Mouse (Mus musculus): ENCODE data around the gene Wwtr1.

The Wwtr1 gene

DNA sequence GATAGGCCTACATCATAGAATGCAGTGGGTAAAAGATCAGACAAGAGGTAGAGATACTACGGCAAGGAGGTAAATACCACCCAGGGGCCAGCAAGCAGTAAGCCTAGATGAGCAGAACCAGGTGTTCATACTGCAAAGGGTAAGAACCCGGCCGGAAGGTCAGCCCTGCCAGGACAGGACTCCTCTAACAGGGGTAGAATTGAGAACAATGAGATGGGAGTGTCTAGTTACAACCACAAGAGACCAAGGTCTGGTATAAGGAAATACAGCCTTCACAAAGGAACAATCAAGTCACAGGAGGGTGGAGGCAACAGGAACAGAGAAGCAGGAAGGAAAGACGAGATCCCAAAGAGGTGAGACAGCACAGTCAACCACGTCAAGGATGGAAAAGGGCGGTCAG lies 16.9 kb downstream of the Wwtr1 start:
- DNase-seq (ENCODE audit: low spot score in 2 of 2) = no peak

DNA sequence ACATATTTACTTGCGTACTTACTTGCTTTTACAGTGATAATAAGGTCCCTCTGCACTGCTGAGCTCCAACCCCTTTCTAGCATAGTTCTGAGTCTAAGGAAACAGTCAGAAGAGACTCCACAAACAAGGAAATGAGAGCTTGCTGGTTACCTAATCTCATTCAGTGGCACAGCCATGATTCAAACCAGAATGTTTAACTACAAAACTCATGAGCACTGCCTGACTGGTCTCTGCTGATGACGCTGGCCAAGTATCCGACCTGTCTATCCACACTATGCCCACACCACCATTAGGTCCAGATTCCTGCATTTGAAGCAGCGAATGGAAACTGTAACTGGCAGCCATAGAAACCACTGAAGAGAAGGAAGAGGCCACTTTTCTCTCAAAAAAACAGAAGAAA lies 18.3 kb downstream of the Wwtr1 start:
- no peak for DNase-seq (ENCODE audit: low spot score in 2 of 2)

DNA sequence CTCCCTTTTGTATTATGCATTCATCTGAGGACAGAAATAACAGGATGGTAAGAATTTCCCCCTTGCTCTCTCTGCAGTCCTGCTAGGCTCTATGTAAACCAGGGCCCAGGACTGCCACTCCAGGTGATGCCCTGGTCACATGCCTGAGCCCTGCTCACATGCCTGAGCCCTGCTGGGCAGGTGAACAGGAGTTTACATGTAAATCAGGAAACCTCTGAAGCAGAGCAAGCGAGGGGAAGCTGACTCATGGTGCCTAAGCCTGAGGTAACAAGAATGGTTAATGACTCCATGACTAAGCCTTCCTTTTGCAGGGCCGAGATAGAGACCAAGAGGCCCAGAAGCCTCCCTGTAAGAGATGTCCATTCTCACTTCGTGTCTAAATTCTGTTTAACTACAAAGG lies 20.1 kb downstream of the Wwtr1 start:
- no peak for DNase-seq (ENCODE audit: low spot score in 2 of 2)

DNA sequence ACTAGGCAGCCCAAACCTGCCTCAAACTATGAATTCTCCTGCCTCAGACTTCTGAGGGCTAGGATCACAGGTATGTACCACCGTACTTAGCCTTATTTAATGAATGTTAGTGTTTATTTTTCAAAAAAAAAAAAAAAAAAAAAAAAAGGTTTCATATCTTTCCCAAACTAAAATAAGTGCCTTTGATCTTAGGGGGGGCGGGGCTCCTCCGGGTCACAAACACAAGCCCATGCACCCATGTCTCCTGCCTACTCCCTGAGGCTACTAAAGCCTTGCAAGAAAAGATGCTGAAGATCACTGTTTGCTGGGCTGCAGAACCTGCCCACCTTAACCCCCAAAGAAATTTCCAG lies 20.8 kb downstream of the Wwtr1 start:
- DNase-seq (ENCODE audit: low spot score in 2 of 2) = no peak

DNA sequence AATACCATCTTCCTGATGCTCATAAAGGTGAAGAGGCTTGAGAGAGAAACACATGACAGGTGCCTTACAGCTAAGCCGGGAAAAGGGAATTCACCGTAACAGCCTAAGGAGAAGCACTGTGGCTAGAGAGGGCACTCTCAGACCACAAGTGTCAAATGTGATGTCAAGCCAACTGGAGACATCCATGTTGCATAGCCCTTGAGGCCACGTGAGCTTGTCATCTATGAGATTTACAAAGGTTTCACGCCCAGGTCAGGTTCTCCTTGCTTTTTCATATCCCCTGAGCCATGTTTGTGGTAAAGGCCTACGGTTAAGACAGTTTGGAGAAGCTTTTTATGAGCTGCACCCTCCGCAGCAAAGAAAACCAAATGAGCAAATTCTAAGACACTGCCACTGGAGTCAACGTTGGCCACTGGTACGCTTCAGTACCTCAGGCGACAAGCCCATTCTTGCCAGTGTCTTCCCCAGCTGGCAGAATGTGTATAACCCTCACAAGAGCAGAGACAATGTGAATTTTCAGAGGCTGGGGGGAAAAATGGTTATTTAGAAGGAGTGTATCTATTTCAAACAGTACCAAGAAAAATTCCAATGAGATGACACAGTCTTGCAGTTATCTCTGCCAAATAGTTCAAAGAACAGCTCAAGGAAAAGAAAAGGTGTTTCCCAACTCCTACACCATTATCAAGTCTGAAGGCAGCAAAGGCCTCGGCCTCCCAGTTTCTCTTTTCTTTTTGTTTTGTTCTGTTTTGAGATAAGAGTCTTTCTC lies 21.4 kb downstream of the Wwtr1 start:
- no peak for DNase-seq (ENCODE audit: low spot score in 2 of 2)

DNA sequence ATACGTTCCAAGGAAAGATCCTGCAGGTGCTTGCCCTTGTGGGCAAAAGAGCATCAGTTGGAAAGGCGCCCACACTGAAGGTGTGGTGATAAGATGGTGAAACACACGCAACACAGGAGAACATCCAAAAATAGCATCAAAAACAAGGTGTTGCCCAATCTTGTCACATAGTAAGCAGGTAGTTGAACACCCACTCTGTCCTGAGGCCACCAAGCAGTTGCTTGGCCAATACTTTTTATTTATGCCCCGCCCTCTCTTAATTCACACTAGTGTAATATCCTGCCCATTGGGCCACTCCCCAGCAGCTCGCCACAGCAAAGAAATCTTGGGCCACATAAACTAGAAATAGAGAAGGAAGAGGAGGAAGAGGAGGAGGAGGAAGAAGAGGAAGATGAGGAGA lies 22.6 kb downstream of the Wwtr1 start:
- no peak for DNase-seq (ENCODE audit: low spot score in 2 of 2)

DNA sequence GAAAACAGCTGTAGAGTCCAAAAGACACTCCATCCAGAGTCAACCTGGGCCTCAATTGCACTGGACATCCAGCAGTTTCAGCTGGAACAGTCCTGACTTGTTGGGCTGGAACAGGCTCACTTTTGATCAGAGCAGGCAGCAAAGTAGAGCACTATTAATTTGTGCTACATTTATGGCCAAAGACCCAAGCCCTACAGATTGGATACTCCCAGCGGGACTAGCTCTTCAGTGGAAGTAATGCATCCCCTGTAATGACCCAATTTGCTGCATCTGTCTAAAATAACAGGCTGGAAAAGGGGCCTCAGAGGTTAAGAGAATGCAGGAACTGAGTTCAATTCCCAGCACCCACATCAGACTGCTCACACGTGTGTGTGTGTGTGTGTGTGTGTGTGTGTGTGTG lies 24.5 kb downstream of the Wwtr1 start:
- no peak for DNase-seq (ENCODE audit: low spot score in 2 of 2)

DNA sequence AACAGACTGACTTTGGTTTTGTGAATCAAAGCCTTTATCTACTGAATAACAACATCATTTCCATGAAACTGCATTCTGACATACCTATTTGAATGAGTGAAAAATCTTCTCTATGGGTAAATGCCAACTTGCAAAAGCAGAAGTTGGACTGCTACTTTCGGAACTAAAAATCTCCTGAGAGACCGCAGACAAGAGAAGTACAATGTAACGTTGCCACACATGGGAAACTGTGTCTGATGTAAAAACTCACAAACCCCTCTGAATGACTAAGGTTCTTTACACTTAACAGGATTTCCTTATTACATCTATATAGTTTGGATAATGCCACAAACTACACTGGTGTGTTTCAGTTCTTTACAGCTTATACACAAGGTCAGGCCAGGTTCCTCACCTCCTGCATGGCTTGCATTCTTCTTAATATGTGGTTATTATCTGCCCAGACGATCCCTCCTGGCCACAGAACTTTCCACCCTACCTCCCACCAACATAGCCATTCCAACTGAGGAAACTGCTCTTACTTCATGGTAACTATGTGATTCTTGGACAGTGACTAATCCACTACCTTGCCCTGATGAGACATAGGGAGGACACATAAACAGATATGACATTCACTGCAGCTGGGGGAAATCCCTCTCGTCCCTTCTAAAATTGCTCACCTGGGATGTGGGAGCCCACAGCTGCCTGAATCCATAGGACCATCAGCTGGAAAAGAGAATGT lies 25.1 kb downstream of the Wwtr1 start:
- DNase-seq (ENCODE audit: low spot score in 2 of 2) = no peak

DNA sequence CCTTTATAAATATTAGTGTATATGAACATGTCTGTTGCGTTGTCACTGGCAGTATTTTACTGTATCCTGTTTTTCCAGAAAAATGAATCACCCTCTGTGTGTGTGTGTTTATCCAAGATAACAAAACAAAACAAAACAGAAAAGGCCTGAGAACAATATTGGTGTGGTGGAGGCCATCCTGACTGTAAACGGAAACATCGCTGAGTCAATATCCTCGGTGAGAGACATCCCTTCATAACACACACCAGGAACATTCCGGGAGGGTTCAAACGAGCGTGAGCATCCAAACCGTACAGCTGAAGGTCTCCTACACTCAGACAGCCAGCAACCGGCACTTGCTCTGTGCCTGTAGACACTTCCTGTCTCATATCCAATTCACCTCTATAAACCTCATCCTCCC lies 31.6 kb downstream of the Wwtr1 start:
- DNase-seq (ENCODE audit: low spot score in 2 of 2) = no peak

DNA sequence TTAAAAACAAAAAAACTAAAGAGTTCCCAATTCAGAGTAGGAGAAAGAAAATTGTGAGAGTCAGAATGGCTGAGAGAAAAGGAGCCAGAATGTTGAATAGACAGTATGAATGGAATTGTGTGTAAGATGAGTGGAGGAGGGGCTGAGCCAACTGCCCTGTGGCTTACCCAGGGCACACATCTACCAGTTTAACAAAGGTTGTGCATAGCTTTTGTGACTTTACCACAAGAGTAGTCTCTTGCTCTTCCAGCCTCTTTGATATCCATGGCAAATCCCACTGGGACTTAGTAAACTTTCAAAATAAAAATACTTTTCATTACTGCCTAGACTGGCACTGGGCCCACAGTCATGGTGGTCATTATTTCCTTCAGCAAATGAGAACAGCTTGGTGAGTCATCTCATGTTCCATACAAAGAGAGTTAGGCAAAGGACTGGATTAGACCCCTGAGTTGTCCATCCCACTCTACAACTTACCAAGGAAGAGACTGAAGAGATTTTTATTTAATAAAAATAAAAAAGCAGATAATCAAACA lies 32.8 kb downstream of the Wwtr1 start:
- no peak for DNase-seq (ENCODE audit: low spot score in 2 of 2)

DNA sequence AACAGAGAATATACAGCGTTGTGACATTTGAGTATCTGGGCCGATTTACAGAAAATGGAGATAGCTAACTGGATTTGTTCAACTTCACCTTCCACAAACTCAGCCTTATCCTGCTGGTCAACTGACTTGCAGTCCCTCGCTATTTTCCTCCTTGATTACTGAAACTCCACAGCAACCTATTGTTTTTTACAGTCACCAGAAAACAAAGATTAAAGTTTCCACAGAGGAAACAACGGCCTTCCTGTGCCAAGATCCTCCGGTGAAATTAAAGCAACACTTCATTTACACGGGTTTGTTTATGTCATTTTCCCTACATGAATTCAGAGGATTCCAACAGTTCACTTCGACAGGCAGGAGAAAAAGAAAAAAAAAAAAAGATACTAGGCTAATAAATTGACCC lies 34.5 kb downstream of the Wwtr1 start:
- DNase-seq (ENCODE audit: low spot score in 2 of 2) = no peak

DNA sequence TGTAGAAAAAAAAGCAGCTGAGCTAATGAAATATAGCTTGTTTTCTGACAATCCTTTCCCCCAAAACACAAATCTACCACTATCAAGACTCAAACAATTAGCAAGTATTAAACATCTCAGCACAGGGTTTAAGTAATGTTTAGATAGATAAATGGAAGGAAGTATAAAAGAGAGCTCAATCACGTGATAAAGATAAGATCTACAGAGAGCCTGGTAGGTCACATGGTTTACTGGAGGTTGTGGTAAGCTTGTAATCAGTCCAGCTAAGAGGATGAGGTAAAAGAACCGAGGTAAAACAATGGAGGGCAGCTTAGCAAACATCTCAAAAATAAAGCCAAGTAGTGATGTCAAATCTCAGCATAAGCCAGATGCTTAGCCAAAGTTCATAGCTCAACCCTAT lies 35.2 kb downstream of the Wwtr1 start:
- DNase-seq (ENCODE audit: low spot score in 2 of 2) = no peak

DNA sequence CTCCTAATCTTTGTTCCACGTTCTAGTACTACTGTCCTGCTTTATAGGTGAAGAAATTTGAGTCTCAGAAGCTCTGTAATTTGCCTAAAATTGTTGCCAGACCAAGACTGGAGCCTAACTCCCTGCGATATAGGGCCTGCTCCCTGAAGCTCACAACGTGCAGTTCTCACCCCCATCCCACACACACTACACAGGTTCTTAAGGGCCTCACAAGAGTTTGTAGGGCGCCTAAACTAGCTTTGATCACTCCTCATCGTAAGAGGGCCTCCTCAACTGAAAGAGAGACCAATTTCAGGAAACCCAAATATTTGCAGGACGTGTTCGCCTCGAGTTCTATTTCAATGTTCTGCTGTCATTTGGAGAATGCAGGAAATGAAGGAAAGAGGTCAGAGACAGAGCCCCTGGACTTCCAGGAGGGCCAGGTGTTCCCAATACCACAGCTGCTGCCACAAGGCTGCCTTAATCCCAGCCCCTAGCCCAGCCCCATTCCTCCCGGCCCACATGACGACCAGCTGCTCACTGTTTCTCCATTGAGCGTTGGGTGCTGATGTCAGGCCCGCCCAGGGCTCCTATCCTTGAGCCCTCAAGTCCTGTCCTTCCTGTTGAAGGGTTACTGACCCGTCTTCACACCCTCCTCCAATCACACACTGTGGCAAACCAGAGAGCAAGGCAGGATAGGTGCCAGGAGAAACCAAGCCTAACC lies 40.1 kb downstream of the Wwtr1 start:
- no peak for DNase-seq (ENCODE audit: low spot score in 2 of 2)

DNA sequence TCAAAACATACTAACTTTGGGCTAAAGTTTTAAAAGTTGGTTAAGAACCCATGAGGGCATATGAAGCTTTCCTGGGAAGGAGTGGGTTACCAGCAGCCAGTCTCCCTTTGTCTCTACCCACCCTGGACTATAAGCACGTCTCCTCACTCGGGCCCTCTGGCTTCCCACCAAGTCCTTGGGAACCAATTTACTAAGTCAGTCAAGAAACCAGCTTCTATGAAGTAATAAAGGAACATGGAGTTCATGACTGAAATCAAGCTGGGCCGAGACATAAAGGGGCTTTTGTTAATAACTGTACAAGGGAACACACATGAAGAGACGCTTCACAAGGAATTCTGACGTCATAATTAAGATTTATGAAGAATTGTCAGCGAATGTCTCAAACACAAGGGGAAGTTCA lies 41.3 kb downstream of the Wwtr1 start:
- no peak for DNase-seq (ENCODE audit: low spot score in 2 of 2)

DNA sequence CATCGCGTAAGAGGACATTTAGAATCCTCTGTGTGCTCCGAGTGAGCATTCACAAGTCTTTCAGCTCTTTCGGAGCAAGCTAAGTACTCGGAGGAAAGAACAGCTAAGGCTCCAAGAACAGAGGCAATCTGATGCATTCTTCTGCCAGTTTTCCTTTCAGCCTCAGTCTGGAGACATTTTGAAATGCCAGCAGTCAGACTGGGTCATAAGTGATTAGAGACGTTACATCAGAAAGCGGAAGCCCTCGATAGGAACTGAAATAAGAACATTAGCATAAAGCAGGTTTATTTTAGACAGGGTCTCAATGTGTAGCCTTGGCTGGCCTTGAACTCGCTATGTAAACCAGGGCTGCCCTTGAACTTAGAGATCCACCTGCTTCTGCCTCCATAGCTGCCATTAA lies 41.8 kb downstream of the Wwtr1 start:
- no peak for DNase-seq (ENCODE audit: low spot score in 2 of 2)

DNA sequence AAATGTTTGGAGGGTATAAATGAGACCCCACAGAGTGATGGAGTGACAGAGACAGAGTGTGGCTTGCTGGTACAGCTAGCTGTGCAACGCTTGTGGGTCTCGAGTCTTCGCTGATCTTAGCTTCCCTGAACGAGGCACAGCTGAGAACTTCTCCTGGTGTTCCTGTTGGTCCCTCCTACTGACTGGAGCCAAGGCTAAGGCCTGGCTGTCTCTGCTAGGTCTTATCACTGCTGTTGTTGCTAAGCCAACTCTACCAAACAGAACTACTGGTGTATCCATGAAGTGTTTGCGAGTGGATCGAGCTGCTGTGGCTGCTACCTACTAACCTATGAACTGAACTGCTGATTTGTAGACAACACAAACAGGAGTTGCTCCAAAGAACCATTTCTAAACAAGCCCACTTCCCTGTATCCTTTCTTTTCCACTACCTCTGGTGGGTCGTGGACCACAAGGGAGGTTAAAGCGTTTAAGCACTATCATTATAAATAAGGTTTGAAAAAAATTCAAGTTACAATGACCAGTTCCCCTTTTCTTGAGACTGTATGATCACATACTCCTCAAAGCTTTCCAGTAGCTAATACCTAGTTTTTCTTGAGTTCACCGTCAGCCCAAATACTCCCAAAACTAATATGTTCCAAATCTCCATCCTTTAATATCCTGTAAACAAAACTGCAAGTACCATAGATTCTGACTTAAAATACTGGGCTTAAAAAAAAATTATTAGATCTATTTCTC lies 42.6 kb downstream of the Wwtr1 start:
- DNase-seq (ENCODE audit: low spot score in 2 of 2) = no peak

DNA sequence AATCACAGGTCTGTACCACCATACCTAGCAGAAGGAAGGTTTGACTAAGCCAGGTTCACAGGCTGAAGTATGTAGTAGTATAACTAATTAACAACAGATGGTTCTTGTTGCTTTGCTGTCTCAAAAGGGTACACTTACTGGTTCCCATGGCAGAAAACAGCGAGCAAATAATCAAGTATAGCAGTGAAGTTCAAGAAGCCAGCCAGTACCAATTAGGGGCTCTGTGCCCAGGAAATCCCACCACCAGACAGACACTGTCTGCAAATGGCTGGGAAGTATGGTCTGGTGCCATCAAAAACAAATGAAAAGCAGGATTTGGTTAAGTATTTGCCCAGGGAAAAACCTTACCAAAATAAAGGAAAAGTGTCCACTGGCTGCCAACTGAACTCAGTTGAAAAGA lies 44.9 kb downstream of the Wwtr1 start:
- DNase-seq (ENCODE audit: low spot score in 2 of 2) = no peak

DNA sequence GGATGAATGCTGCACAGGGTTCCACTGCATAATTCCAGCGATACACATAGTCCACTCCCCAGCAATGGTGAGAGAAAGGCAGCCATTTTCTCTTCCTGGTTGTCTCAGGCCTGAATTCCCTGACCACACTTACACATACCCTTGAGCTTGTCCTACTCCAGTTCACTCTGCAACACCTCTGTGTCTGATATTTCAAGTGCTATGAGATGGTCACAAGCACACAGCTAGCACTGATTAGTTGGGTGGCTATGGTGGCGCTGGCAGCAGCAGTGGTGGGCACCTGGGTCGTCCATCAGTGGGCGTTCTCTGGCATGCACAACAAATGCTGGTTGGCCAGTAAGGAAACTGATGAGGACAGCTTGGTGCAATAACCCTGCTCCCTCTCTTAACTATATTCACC lies 45.5 kb downstream of the Wwtr1 start:
- DNase-seq (ENCODE audit: low spot score in 2 of 2) = no peak

DNA sequence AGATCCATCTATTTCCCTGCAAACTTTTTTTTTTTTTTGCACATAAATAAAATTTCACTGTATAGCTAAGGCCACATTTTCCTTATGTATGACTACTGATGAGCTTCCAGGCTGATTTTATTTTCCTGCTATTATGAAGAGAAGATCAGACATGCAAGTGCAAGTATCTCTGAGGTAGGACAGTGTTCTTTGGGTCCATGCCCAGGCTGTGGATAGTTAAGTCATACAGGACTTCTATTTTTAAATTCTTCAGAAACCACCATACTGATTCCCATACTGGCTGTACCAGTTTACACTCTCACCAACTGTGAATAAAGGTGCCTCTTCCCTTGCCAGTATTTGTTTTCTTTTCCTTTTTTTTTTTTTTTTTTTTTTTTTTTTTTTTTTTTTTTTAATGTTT lies 48.6 kb downstream of the Wwtr1 start:
- no peak for DNase-seq (ENCODE audit: low spot score in 2 of 2)

DNA sequence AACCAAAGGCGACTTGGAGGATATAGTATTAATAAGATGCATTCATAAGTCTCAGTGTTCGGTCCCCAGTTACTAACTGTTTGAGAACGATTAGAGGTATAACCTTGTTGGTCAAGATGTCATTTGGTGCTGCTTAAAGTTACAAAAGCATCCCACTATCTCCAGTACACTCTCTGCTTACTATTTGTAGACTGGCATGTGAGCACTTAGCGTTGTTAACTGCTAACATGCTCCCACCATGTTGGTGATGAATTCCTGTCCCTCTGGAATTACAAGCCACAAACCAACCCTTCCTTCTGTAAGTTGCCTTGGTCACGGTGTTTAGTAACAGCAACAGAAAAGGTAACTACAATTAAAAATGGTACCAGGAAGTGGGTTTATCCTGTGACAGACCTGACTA lies 52.6 kb downstream of the Wwtr1 start:
- DNase-seq (ENCODE audit: low spot score in 2 of 2) = no peak

DNA sequence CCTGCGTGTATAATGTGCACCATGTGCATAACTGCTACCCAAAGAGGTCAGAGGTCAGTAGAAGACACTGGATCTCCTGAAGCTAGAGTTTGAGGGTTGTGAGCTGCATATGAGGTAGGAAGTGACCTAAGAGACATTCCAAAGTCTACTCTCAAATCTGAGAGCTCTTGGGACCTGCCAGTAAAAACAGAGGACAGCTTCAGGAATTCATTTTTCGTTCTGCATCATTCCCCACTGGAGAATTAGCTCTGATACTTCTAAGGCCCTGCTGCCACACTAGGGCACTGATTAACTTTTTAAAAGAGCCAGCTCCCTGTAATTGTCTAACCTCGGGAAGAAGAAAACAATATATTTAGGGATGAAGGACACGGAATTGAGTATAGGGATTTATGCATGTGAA lies 53.8 kb downstream of the Wwtr1 start:
- no peak for DNase-seq (ENCODE audit: low spot score in 2 of 2)

DNA sequence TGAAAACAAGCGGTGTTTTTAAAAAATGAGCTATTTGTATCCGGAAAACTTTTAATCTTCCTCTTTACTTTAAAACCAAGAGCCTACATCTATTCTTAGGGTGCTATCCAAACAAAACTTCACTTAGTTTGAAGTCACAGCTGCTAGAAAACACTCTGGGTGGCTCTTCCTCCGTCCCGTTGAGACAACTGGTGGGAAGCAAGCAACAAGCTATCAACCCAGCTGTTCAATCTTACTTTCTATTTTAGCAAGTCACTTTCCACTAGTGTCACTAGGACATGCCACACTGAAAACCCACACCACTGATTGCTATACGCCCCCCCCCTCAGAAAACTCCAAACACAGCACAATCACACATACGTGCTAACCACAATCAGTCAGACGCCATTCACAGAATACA lies 55.7 kb downstream of the Wwtr1 start:
- DNase-seq (ENCODE audit: low spot score in 2 of 2) = no peak

Measured in right cerebral cortex, postnatal 36 days (tissue).